Mouse (Mus musculus) midbrain, postnatal 0 days (tissue): ENCODE measurements around the gene Cdcp1. TPM values are rescaled to one million over a fixed set of nuclear protein-coding genes. Genes with fewer than 3 reads are reported as not detected.
A peak's percentile ranks its signal among the peaks of the same experiment; 100 is the strongest.

ENCODE experiments used
- ATAC-seq: fragments of 200-750 bp; cut with Nextera tagmentation; 2 replicates; pipeline ENCODE4 v1.8.0; 2017; ENCODE audit warnings: moderate number of reproducible peaks, mild to moderate bottlenecking, moderate TSS enrichment, moderate library complexity; ENCODE audit not compliant: low FRiP score
- DNase-seq: peaks from one replicate; pipeline ENCODE4 v3.0.0-alpha.2; 2015; ENCODE audit warnings: low spot score
- H3K27ac ChIP-seq: fragments of 300-500 bp; sonication (generic); 2 replicates; pipeline ENCODE4 v1.5.1; 2014; ENCODE audit warnings: low read depth, mild to moderate bottlenecking, low read length, mixed read lengths
- H3K27me3 ChIP-seq: fragments of 300-500 bp; sonication (generic); 2 replicates; pipeline ENCODE4 v1.6.1; 2014; ENCODE audit warnings: low read length, control low read depth, mixed read lengths; ENCODE audit not compliant: insufficient read depth
- H3K36me3 ChIP-seq: fragments of 300-500 bp; sonication (generic); 2 replicates; pipeline ENCODE4 v1.6.1; 2014; ENCODE audit warnings: low read length, control low read depth, mixed read lengths; ENCODE audit not compliant: insufficient read depth
- H3K4me1 ChIP-seq: fragments of 300-500 bp; sonication (generic); 2 replicates; pipeline ENCODE4 v1.6.1; 2014; ENCODE audit warnings: mild to moderate bottlenecking, control low read depth, antibody characterized with exemption, low read length, mixed read lengths; ENCODE audit not compliant: insufficient read depth
- H3K4me2 ChIP-seq: fragments of 300-500 bp; sonication (generic); 2 replicates; pipeline ENCODE4 v1.6.1; 2014; ENCODE audit warnings: low read depth, mild to moderate bottlenecking, low read length, mixed read lengths; ENCODE audit not compliant: poor library complexity, severe bottlenecking
- H3K4me3 ChIP-seq: fragments of 300-500 bp; sonication (generic); 2 replicates; pipeline ENCODE4 v1.5.1; 2014; ENCODE audit warnings: low read depth, mild to moderate bottlenecking, low read length, moderate library complexity
- H3K9ac ChIP-seq: fragments of 300-500 bp; sonication (generic); replicated peaks from 2 replicates; pipeline ENCODE4 v1.6.1; 2014; ENCODE audit warnings: mild to moderate bottlenecking, low read length, moderate library complexity, mixed read lengths; ENCODE audit not compliant: poor library complexity, severe bottlenecking
- H3K9me3 ChIP-seq: fragments of 300-500 bp; sonication (generic); 2 replicates; pipeline ENCODE4 v1.6.1; 2016; ENCODE audit warnings: low read length, control low read depth
- CTCF ChIP-seq: IDR thresholded peaks from 2 replicates; pipeline ENCODE4 v1.5.1; 2016; ENCODE audit warnings: antibody characterized with exemption, mild to moderate bottlenecking
- WGBS: fragments of 180-500 bp; shearing (Covaris S2); extraction: QIAGEN DNeasy Blood & Tissue Kit; methylation state at CpG from one replicate; pipeline ENCODE4 v1.1.7; 2014; 5-methylcytosine and 5-hydroxymethylcytosine counted together
- polyA plus RNA-seq: library from polyadenylated mRNA; unstranded; fragments of >200 nt; fragmentation: Nextera tagmentation; extraction: Ambion mirVana; gene quantifications from 2 replicates; pipeline ENCODE4 v1.2.1, GENCODE M21; 2015
- total RNA-seq: library from RNA; depleted of rRNA; stranded (reverse); fragments of >200 nt; gene quantifications from 2 replicates; pipeline ENCODE4 v1.2.3, GENCODE M21; 2014

Gene Cdcp1
- total and polyA plus RNA-seq, 2 experiments from 2014 or later = 0.25 to 0.44 TPM

- DNase-seq = no peak
- H3K4me2 ChIP-seq = no peak overlapping the region
- no peaks in the 10 kb centered on the region for H3K36me3 ChIP-seq
- H3K9ac ChIP-seq = no peak overlapping the region
- H3K4me1 ChIP-seq = no peaks in the 10 kb centered on the region
- 69% methylated on average over 3 of the region's 3 CpGs for WGBS
- ATAC-seq = no peak
- no peak overlapping the region for H3K27ac ChIP-seq
- H3K9me3 ChIP-seq = no peaks in the 10 kb centered on the region
- no peaks in the 10 kb centered on the region for H3K27me3 ChIP-seq
- TF ChIP-seq CTCF = no peak
- no peak overlapping the region for H3K4me3 ChIP-seq
Measured at GRCm38 (mm10) chr9:123165781-123166443, 49.9 kb downstream of the Cdcp1 start.

GRCm38 (mm10) chr9:123162985-123163694 is 52.7 kb downstream of the Cdcp1 start:
- H3K27me3 ChIP-seq = no peaks in the 10 kb centered on the region
- no peak for TF ChIP-seq CTCF
- no peaks in the 10 kb centered on the region for H3K4me1 ChIP-seq
- no peak overlapping the region for H3K27ac ChIP-seq
- H3K4me3 ChIP-seq = no peak overlapping the region
- no peaks in the 10 kb centered on the region for H3K36me3 ChIP-seq
- no peak overlapping the region for H3K9ac ChIP-seq
- no peak overlapping the region for H3K4me2 ChIP-seq
- ATAC-seq (peak; percentile 40; the same call in 1 of the 2 replicates), DNase-seq (no peak)
- 82% methylated on average over 4 of the region's 4 CpGs for WGBS
- H3K9me3 ChIP-seq = no peaks in the 10 kb centered on the region

- DNase-seq (no peak), ATAC-seq (no peak)
- Histone ChIP-seq H3K36me3 (no peaks in the 10 kb centered on the region), H3K4me3 (no peak overlapping the region), H3K9ac (no peak overlapping the region), H3K4me1 (no peaks in the 10 kb centered on the region), H3K9me3 (no peaks in the 10 kb centered on the region), H3K4me2 (no peak overlapping the region), H3K27me3 (no peaks in the 10 kb centered on the region), H3K27ac (no peak overlapping the region)
- 83% methylated on average over 2 of the region's 2 CpGs for WGBS
- TF ChIP-seq CTCF = no peak
Measured at GRCm38 (mm10) chr9:123161792-123162191, 54.0 kb downstream of the Cdcp1 start.

GRCm38 (mm10) chr9:123159330-123159729 is 56.5 kb downstream of the Cdcp1 start:
- DNase-seq (peak; percentile 84), ATAC-seq (no peak)
- Histone ChIP-seq H3K27ac (no peak overlapping the region), H3K36me3 (no peaks in the 10 kb centered on the region), H3K4me1 (no peaks in the 10 kb centered on the region), H3K9me3 (no peaks in the 10 kb centered on the region), H3K9ac (no peak overlapping the region), H3K27me3 (no peaks in the 10 kb centered on the region), H3K4me3 (no peak overlapping the region), H3K4me2 (no peak overlapping the region)
- TF ChIP-seq CTCF = peak; percentile 92
- WGBS = 55% methylated on average over 7 of the region's 7 CpGs

- peak; percentile 62 for DNase-seq
- H3K4me1 ChIP-seq = no peaks in the 10 kb centered on the region
- no peaks in the 10 kb centered on the region for H3K27me3 ChIP-seq
- no peaks in the 10 kb centered on the region for H3K9me3 ChIP-seq
- no peaks in the 10 kb centered on the region for H3K36me3 ChIP-seq
- no peak for ATAC-seq
- no peak overlapping the region for H3K27ac ChIP-seq
- H3K4me3 ChIP-seq = no peak overlapping the region
- TF ChIP-seq CTCF = peak; percentile 77
- WGBS = 60% methylated on average over 8 of the region's 8 CpGs
- H3K4me2 ChIP-seq = no peak overlapping the region
- H3K9ac ChIP-seq = no peak overlapping the region
Measured at GRCm38 (mm10) chr9:123158125-123158836, 57.6 kb downstream of the Cdcp1 start.

- no peaks in the 10 kb centered on the region for H3K9me3 ChIP-seq
- H3K4me3 ChIP-seq = no peak overlapping the region
- no peak overlapping the region for H3K27ac ChIP-seq
- H3K36me3 ChIP-seq = no peaks in the 10 kb centered on the region
- ATAC-seq (no peak), DNase-seq (peak; percentile 12)
- H3K27me3 ChIP-seq = no peaks in the 10 kb centered on the region
- no peak overlapping the region for H3K9ac ChIP-seq
- no peaks in the 10 kb centered on the region for H3K4me1 ChIP-seq
- no peak overlapping the region for H3K4me2 ChIP-seq
- no peak for TF ChIP-seq CTCF
Measured at GRCm38 (mm10) chr9:123157699-123158098, 58.1 kb downstream of the Cdcp1 start.
